Mouse (Mus musculus) CD4-positive helper T cell, adult 2 months (primary cell): ENCODE data around the gene 4933424G06Rik.

Source experiments
- DNase-seq: peaks from one replicate; pipeline ENCODE4 v3.0.0-alpha.2; 2012; ENCODE audit warnings: low read depth, missing footprints, low spot score

The 4933424G06Rik gene

GRCm38 (mm10) chr1:36768786-36769185, 58.8 kb downstream of the 4933424G06Rik start:
- peak; percentile 71 for DNase-seq

GRCm38 (mm10) chr1:36769951-36770350, 60.0 kb downstream of the 4933424G06Rik start:
- no peak for DNase-seq

- no peak for DNase-seq
Observed at GRCm38 (mm10) chr1:36770998-36771397, 61.0 kb downstream of the 4933424G06Rik start.

- no peak for DNase-seq
Observed at GRCm38 (mm10) chr1:36772198-36772934, 62.4 kb downstream of the 4933424G06Rik start.

- DNase-seq: no peak
Observed at GRCm38 (mm10) chr1:36780793-36781192, 70.8 kb downstream of the 4933424G06Rik start.

GRCm38 (mm10) chr1:36782476-36782875, 72.5 kb downstream of the 4933424G06Rik start:
- no peak for DNase-seq

- DNase-seq: peak; percentile 68
Observed at GRCm38 (mm10) chr1:36784365-36785134, 74.6 kb downstream of the 4933424G06Rik start.

GRCm38 (mm10) chr1:36785238-36785641, 75.3 kb downstream of the 4933424G06Rik start:
- no peak for DNase-seq

- no peak for DNase-seq
Observed at GRCm38 (mm10) chr1:36786377-36786776, 76.4 kb downstream of the 4933424G06Rik start.

- DNase-seq: no peak
Observed at GRCm38 (mm10) chr1:36789416-36789815, 79.5 kb downstream of the 4933424G06Rik start.

GRCm38 (mm10) chr1:36796711-36797110, 86.8 kb downstream of the 4933424G06Rik start:
- no peak for DNase-seq

GRCm38 (mm10) chr1:36797481-36797880, 87.5 kb downstream of the 4933424G06Rik start:
- peak; percentile 86 for DNase-seq

GRCm38 (mm10) chr1:36800379-36801011, 90.5 kb downstream of the 4933424G06Rik start:
- DNase-seq: no peak

- no peak for DNase-seq
Observed at GRCm38 (mm10) chr1:36804259-36804658, 94.3 kb downstream of the 4933424G06Rik start.

- no peak for DNase-seq
Observed at GRCm38 (mm10) chr1:36804833-36805232, 94.9 kb downstream of the 4933424G06Rik start.

- no peak for DNase-seq
Observed at GRCm38 (mm10) chr1:36806181-36806905, 96.4 kb downstream of the 4933424G06Rik start.

- DNase-seq: no peak
Observed at GRCm38 (mm10) chr1:36807086-36807485, 97.1 kb downstream of the 4933424G06Rik start.
